Mouse (Mus musculus) 3134 (cell line): ENCODE measurements around the gene AW549877.

ENCODE experiments used
- DNase-seq: peaks from one replicate; pipeline ENCODE4 v3.0.0-alpha.2; 2011; ENCODE audit warnings: low spot score; ENCODE audit not compliant: insufficient read length; ENCODE audit errors: extremely low read depth

AW549877 gene

DNA sequence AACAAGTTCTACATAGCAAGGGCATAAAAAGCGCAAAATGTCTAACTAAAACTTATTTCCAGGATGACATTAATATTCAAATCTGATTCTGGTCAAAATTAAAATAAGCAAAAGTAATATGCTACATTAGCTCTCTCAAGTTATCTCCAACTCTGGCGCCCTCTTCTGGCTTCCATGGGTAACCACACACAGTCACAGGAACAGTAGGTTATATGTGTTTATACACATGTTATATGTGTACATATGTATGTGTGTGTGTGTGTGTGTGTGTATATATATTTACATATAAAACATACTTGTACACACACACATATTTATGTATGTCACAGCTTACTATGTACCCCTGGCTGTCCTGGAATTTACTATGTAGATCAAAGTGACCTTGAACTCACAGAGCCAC is 7.6 kb downstream of the AW549877 start:
- no peak for DNase-seq

DNA sequence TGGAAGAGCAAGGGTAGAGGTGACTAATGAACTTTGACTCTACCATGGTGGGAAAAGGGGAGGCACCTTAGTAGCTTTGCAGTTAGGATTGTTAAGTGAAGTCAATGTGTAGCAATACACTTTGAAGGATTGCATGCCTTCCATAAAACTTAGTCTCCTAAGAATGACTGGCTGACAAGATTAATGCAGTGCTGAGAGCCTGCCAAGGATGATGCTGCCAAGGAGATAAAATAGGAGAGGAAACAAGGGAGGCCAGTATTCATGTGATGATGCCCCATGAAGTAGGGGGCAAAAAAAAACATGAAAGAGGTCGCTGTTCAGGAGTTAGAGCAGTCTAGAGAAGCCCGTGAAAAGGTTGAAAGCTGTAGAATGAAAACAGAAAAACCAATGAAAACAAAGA is 10.7 kb downstream of the AW549877 start:
- DNase-seq: no peak

DNA sequence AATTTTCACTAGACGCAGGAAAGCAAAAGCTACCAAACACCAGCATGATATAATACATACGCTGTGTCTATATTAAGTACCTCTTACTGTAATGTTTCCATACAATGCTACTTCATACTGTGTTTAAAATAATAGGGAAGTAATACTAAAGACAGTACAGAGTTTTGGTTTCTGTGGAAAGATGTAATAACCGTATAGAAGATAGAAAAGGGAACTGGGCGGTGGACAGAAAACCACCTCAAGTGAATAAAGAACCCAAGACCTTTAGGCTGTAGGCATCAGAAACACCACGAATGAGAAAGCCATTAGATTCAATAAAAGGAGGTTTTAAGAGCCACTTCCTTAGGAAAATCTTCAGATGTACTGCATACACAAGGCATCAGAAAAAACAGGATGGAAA is 12.8 kb downstream of the AW549877 start:
- no peak for DNase-seq

DNA sequence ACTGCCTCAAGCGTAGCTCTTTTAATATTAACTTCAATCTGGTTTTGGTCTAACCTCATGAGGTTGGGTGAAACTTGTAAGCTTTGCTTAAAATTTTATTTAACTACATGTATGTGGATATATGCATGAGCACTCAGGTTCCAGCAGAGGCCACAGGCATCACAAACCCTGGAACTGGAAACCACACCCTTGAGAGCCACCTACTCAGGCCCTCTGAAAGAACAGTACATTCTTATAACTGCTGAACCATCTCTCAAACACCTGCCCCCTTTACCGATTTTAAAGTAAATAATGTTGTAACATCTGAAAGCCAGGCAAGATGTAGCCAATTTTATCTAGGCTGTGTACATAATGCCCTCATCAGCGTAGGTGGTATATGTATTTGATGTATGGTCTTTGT is 15.7 kb downstream of the AW549877 start:
- DNase-seq: no peak

DNA sequence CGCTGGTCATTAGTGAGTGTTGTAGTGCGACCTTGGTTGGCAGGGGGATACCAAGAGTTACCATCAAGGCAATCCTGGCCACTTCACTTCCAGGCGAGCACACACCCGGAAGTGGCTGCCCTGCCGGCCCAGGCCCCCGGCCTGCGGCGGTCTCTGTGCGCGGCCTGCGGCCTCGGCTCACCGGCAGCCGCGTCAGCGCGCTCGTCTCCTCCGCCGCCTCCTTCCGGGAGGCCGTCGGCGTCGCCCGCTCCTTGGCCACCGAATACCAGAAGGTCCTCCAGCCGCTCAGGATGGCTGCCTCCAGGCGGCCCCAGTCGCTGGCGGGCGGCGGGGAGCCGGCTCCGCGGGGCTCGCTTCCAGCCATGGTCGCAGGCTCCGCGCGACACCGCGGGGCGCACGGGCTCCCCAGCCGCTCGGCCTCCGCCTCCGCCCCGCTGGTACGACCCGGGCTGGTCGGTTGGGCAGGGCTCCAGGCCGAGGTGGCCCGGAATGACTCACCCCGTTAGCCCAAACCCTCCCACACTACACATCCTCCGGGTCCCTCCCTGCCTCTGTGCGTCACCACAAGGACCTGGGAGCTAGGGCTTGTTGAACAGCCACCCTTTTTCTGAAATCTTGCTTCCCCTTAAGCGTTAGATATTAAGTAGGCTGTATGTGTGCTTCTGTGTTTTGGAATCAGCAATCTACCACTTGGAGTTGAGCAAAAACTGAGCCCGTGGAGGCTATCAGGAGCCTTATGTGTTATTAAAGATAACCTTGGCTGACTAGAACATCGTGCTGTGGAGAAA is 16.3 kb downstream of the AW549877 start, which contains the start of gene Fbxo4:
Gene Fbxo4 (minus strand): TSS at position 513 of the 788 bp plus-strand sequence.
- peak; percentile 91 for DNase-seq

DNA sequence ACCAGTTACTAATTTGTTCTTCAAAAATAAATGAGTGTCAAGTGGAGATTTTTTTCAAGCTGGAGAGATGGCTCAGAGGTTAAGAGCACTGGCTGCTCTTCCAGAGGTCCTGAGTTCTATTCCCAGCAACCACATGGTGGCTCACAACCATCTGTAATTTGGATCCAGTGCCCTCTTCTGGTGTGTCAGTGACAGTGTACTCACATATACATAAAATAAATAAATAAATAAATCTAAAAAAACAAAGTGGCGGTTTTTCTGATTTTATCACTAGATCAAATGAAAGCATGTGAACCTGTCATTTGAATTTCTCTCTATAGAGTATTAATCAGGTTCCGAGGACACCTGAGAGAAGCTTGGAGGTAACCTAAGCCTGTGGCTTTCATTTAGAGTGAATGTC is 17.3 kb downstream of the AW549877 start:
- no peak for DNase-seq

DNA sequence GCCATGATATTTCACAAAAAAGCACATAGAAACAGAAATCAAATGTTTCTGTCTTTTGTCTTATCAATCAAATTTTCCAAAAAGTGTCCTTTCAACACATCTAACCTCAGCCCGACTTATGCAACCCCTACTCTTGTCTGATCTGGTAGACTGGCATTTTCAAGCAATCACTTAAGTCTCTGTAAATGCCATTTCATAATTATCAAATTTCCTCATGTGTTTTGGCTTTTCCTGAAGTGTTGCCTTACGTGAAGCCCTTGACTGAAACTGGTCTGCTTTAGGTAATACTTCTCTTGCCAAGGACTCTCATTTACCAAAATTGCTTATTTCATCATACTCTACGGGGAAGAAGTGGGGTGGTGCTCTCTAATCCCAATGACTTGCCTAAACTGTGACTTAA is 22.2 kb downstream of the AW549877 start:
- DNase-seq: no peak

DNA sequence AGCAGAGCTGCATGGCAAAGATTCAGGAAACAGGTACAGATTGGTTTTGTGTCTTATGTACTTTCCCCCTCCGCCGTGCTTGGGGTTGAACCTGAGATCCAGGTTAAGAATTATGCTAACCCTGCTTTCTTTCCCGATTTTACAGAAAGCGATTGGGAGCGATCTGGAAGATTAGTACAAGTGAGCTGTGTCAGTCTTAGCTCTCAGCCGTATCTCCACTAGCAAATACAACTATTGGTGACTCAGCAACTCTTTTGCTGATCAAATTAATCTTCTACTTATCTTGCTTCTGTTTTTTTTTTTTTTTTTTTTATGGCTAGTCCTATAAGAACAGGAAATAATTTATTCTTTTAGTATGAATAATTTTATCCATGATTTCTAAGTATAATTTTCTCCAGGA is 25.4 kb downstream of the AW549877 start:
- no peak for DNase-seq

DNA sequence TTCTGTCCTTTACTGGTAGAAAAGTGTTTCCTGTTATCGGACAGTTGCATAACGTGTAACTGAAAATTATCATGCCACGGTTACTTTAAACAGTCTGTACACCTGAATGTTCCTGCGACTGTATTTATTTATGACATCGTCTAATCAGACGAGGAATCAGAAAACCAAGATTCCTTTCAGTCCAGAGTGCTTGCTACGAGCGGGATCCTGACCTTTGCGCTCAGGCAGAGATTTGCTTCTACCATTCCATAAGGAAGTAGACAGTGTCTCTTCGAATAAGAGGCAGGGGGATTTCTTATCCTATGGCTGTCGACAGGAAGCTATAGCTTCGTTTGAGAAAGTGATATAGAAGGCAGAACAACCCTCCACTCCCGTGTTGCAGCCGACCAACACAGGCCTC is 25.8 kb downstream of the AW549877 start:
- no peak for DNase-seq

DNA sequence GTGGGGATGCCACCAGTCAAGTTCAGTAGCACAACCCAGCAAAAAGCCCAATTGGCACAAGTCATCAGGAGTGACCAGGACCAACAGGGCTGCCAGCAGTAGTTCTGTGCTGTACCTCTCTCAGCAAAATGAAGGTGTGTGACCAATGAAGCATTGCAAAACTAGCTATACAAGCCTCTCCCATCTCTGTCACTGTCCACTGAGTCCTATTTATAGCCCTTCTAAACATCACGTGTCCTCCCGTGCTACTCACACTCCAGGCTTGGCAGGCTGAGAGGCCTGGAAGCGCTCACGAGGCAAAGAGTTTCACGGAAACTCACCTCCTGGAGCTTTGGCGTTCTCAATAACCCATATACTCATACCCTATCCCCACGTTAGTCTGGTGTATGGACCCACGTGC is 33.3 kb downstream of the AW549877 start:
- no peak for DNase-seq

DNA sequence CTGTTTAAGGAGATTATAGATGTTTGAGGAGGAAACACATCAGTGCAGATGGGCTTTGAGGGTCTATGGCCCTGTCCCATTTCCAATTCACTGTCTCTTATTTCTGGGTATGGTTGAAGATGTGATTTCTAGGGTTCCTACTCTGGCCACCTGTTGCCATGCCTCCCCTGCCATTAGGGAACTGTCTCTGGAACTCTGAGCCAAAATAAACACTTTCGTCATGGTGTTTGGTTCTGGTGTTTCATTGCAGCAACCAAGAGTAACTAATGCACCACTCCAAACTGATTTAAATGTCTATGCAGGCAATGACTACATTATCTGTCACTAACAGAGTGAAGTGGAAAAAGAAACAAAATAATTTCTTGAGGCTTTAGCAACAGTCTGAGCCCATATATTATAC is 35.5 kb downstream of the AW549877 start:
- DNase-seq: no peak

DNA sequence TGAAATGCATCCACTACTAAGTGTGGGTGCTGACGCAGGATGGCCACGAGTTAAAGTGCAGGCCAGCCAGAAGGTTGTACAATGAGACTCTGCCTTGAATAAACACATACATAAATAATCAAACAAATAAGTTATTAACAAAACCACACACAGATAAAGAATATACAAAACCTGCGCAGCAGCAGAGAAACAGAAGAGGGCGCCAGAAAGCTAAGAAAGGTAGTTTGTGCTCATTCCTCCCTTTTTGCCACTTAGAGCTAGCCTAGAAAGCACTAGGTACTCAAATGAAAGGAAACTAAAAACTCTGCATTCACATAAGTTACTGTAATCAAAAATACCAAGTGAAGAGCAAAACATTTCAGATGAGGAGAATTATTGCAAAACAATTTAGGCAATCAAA is 37.6 kb downstream of the AW549877 start:
- DNase-seq: no peak

DNA sequence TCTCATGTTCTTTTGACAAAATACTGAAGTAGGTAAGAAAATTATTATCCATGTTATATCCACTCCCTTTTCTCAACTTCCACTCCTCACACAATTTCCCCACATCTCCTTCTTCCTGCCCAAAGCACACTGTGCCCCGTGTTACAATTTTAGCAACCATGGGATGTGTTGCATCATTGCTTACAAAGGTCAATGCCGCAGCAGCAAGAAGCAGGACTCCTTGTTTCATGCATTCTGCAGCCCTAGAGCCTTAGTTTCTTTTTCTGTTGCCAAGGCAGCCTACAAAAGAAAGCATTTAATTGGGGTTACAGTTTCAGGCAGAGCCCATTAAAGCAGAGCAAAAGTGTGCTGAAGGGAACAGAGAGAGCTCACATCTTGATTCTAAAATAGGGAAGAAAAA is 40.6 kb downstream of the AW549877 start:
- no peak for DNase-seq

DNA sequence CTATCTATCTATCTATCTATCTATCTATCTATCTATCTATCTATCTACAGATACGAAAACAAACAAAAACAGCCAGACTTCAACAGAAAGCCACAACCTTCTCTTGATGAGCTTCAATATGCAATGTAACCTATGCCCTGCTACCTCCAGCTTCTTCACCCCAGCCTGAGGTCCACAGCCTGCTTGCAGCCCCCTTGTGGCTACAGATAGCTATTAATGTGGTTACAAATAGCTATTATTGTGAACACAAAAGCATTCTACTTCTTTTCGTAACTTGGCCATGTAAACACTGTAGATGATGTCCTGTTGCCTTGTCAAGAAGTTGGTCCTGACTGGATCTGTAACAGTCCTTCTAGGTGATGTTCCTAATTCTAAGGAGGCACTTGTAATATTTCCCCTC is 57.4 kb downstream of the AW549877 start:
- DNase-seq: no peak

DNA sequence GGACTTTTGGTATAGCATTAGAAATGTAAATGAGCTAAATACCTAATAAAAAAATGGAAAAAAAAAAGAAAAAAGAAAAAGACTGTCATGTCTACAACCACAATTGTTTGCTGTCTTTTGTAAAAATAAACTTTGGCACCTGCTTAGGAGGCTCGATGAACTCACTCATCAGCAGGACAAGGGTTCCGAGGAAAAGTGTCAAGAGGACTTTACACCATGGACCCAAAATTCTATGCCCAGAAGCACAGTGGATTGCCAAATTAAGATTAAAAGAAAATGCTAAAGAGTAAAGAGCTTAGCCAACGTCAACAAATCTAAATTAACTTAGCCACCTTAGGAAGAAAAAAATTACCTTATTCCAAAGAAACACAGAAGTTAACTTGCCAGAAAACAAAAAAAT is 59.5 kb downstream of the AW549877 start:
- no peak for DNase-seq

DNA sequence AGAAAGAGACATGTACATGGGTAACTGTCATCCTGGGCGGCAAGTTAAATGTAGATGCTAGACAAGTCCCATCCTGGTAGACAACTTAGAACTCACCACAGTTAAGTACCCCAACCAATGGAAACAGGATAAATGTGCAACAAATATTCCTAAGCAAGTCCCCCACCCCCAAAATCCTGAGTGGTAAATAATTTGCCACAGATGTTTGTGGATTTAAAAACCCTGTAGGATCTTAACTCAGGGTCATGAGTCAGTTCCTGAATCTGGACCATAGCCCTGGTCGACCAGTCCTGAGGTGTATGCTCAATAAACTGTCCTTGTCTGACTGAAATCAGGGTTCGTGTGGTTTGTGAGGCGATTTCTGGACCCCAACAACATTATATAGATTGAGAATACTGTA is 62.1 kb downstream of the AW549877 start:
- DNase-seq: no peak
